Mouse (Mus musculus): ENCODE measurements around the gene Chic1. TPM values are rescaled to one million over a fixed set of nuclear protein-coding genes. Genes with fewer than 3 reads are reported as not detected.

Gene Chic1
- under 1 TPM; 0.57 to 0.86 TPM for total RNA-seq (2021)

DNA sequence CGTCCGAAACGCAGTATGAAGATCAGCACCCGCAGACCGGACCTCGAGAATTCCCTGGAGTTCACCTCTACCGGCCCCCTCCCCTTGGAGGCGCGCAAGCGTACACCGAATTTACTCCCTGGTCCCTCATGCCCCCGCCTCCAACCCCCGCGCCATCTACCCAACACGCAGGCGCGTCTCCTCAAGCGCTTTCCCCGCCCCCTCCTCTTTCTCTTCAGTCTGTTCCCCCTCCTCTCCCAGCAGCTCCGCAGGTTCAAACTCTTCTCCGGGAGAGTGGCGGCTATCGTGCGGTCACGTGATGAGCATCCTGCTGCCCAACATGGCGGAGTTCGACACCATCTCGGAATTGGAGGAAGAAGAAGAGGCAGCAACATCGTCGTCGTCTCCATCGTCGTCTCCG, at the start of gene Chic1:
Gene Chic1 (plus strand): TSS at position 190 of the 400 bp plus-strand sequence.
- intact Hi-C loops (cut with DNase I) = no loop called here

DNA sequence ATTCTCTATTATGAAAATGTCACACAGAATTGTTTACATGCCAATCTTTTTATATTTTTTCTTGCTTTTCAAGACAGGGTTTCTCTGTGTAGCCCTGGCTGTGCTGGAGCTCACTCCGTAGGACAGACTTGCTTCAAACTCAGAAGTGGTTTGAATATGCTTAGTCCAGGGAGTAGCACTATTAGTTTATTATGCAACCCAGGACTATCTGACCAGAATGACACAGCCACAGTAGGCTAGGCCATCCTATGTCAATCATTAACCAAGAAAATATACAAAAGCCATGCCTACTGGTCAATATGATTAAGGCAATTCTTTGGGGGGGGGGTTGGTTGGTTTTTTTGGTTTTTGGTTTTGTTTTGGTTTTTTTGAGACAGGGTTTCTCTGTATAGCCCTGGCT, 48.0 kb upstream of the Chic1 start:
- intact Hi-C loops (cut with DNase I) = no loop called here
- no peak for DNase-seq

More for the DNA sequence above, at the start of gene Chic1:
- peak; percentile 44 to 48 for DNase-seq

DNA sequence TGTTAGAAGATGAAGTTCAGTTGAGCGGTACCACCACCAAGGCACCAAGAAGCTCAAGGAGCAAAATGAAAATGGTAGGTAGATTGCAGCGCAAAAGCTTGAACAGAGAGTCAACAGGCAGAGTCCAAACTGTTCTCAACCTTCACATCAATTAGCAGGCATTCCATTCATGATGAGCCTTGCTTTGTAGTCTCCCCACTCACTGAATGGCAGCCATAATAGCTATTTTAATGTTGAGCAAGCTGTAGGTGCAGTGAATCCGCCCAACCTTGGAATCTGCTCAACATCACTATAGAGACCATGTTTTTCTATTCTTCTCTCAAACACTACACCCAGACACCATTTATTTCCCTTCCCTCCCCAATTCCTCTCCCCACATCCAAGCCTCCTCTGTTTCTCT, 44.6 kb upstream of the Chic1 start:
- DNase-seq = no peak
- intact Hi-C loops (cut with DNase I) = no loop called here

GRCm38 (mm10) chrX:103314146-103314545, 42.1 kb upstream of the Chic1 start:
- intact Hi-C loops (cut with DNase I) = no loop called here
- DNase-seq = no peak

DNA sequence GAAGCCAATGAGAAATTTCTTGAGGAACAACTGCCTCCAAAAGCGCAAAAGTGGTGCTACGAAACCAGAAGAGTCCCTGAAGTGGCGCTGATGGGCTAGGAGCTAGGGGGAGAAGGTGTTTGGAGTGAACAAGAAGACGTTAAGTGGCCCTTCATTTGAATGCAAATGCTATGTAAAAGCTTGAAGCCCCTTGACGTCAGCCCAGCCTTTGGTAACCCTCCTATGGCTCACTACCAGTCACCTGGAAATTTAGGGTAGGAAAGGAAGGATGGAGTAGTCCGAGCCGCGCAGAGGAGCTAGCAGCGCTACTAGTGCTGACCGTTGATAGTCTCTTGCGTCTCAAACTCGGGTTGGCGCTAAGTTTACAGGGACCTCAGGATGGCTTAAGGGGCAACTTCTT, 35.1 kb upstream of the Chic1 start, which contains the start of gene Cdx4:
Gene Cdx4 (plus strand): TSS at position 253 of the 400 bp plus-strand sequence.
- DNase-seq = no peak
- intact Hi-C loops (cut with DNase I) = no loop called here

DNA sequence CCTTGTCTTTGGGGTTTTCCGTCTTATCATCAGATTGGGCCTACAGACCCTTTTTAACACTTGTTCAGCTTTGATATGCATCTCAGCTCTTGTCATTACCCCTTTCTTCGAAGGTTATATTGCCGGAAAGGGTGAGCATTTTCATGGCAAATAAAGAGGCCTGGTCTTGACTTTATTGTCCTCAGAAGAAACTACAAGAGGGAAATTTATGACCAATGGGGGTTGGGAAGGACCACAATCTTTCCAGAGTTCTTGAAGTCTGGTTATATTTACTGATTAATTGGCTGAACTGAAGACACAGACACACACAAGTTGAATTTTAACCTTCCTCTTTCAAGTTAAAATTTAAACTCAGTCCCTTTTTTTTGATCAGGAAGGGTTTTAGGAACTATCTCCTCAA, 30.4 kb upstream of the Chic1 start:
- intact Hi-C loops (cut with DNase I) = no loop called here
- DNase-seq = no peak

GRCm38 (mm10) chrX:103329386-103329785, 26.9 kb upstream of the Chic1 start:
- no peak for DNase-seq
- intact Hi-C loops (cut with DNase I) = no loop called here

- DNase-seq = no peak
- intact Hi-C loops (cut with DNase I) = no loop called here
Observed at GRCm38 (mm10) chrX:103331125-103331858, 25.0 kb upstream of the Chic1 start.

GRCm38 (mm10) chrX:103341369-103342113, 14.7 kb upstream of the Chic1 start:
- intact Hi-C loops (cut with DNase I) = no loop called here
- no peak for DNase-seq

DNA sequence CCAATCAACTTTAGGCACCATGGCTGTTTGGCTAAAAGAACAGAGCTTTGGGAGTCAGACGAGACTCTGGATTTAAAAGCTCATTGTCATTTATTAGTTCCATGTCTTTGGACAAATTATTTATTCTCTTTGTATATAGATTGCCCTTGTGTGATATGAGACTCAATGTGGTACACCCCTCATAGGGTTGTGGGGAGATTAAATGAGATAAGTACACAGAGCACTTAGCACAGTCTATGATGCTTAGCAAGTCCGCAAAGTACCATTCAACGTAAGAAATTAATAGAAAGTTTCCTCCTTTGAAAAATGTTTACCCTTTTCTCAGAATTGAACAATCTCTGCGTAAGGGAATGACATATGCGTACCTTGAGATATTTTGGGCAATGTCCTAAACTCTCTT, 492 bp upstream of the Chic1 start:
- intact Hi-C loops (cut with DNase I) = no loop called here
- no peak for DNase-seq

GRCm38 (mm10) chrX:103356761-103357236, 523 bp downstream of the Chic1 start:
- peak in 1 of 2 experiments; percentile 1 for DNase-seq
- intact Hi-C loops (cut with DNase I) = no loop called here

DNA sequence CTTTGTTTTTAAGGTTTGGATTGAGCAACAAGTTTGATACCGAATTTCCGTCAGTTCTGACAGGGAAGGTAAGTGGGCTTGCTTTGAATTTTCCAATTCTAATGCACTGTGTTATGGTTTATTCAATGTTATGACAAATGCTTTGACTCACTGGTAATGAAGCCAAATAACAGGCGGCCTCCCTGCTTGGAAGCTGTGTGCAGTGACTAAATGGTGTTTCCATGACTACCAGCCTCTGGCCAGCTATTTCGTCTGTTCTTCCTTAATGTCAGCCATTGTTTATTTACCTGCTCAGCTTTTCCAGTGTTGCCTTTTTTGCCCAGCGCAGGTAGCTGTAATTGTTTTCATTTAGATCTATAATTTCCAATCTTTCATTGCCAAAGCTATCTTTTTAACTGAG, 9.9 kb downstream of the Chic1 start:
- DNase-seq = no peak
- intact Hi-C loops (cut with DNase I) = no loop called here

DNA sequence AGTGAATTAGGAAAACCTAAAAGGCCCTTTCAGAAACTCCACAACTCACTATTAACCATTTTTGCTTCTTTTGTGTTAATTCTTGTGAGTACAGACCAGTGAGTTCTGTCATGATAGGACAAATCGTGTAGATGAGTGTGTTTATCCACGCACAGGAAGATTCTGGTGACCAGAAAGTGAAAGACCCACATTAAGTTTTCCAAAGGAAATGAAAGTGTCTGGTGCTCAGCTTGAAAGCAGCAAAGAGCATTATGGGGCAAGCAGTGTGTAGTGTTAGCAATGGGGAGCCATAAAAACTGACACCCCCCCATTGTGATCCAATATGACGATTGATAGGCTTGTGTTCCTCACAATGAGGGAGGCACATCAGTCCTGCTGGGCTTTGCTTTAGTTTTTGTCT, 12.4 kb downstream of the Chic1 start:
- DNase-seq = no peak
- intact Hi-C loops (cut with DNase I) = no loop called here

GRCm38 (mm10) chrX:103371221-103371620, 14.9 kb downstream of the Chic1 start:
- intact Hi-C loops (cut with DNase I) = loop anchor here (1.0 kb wide), 1 partner anchor 111 kb away; no protein-coding TSS in a partner anchor
- DNase-seq = no peak

DNA sequence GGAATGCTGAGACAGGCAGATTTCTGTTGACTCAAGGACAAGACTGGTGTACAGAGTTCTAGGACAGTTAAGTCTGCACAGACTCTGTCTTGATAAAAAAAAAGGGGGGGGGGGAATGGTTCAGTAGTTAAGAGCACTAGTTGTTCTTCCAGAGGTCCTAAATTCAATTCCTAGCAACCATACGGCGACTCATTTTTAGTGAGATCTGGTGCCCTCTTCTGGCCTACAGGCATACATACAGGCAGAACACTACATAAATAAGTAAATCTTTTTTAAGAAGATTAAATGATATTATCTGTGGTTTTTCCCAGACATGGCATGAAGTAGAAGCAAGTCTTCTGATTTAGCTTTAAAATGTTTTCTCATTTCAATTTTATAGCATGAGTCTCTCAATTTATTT, 15.4 kb downstream of the Chic1 start:
- intact Hi-C loops (cut with DNase I) = loop anchor here (1.0 to 2.0 kb wide), 2 partner anchors 69 to 111 kb away; no protein-coding TSS in a partner anchor
- no peak for DNase-seq

- intact Hi-C loops (cut with DNase I) = no loop called here
- peak in 1 of 2 experiments; percentile 6 for DNase-seq
Observed at GRCm38 (mm10) chrX:103374250-103374649, 18.0 kb downstream of the Chic1 start.

GRCm38 (mm10) chrX:103384528-103384927, 28.3 kb downstream of the Chic1 start:
- DNase-seq = no peak
- intact Hi-C loops (cut with DNase I) = no loop called here

GRCm38 (mm10) chrX:103388131-103388530, 31.9 kb downstream of the Chic1 start:
- intact Hi-C loops (cut with DNase I) = no loop called here
- no peak for DNase-seq

- DNase-seq = no peak
- intact Hi-C loops (cut with DNase I) = no loop called here
Observed at GRCm38 (mm10) chrX:103393841-103394240, 37.6 kb downstream of the Chic1 start.

- intact Hi-C loops (cut with DNase I) = no loop called here
- no peak for DNase-seq
Observed at GRCm38 (mm10) chrX:103405021-103405420, 48.7 kb downstream of the Chic1 start.

DNA sequence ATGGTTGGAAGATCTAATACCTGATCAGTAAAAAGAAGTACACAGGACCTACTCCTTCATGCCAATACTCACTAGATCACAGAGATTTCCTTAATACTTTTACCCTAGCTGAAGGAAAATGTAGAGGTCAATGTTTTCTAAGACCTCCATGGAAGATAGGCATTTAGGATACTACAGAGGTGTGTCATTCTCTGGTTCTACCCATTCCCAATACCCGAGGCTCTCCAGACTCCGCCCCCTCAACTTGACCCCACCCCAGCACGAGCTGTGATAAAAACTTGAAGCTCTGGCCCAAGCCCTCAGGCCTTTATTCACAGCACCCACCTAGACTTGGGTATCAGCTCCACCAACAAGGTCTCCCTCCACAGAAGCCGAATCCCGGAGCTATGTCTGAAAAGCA, 57.9 kb downstream of the Chic1 start, which contains the start of gene Tsx:
Gene Tsx (plus strand): TSS at position 301 of the 400 bp plus-strand sequence.
- intact Hi-C loops (cut with DNase I) = no loop called here
- no peak for DNase-seq

- intact Hi-C loops (cut with DNase I) = no loop called here
- no peak for DNase-seq
Observed at GRCm38 (mm10) chrX:103421710-103422109, 65.4 kb downstream of the Chic1 start, which contains the start of gene Gm26992. Gene Gm26992 (plus strand): TSS chrX:103422010.
